Mouse (Mus musculus) G1E (cell line): ENCODE data around the gene Lrrc57.

Experiments
- CTCF ChIP-seq: IDR thresholded peaks from 2 replicates; pipeline ENCODE4 v1.5.1; 2012; ENCODE audit warnings: low read depth, low read length, inconsistent platforms, mixed read lengths
- GATA1 ChIP-seq: IDR thresholded peaks from 2 replicates; pipeline ENCODE4 v1.6.1; 2012; ENCODE audit warnings: borderline replicate concordance, low read length, inconsistent platforms, mixed read lengths
- GATA2 ChIP-seq: IDR thresholded peaks from 2 replicates; pipeline ENCODE4 v1.6.1; 2012; ENCODE audit warnings: low read depth, low read length, inconsistent platforms, borderline replicate concordance
- POLR2AphosphoS5 ChIP-seq: IDR thresholded peaks from 2 replicates; pipeline ENCODE4 v1.6.1; 2012; ENCODE audit warnings: low read depth, low read length, inconsistent platforms; ENCODE audit not compliant: insufficient replicate concordance
- TAL1 ChIP-seq: conservative IDR thresholded peaks from 2 replicates; pipeline ENCODE4 v1.6.1; 2012; ENCODE audit warnings: low read depth, low read length, inconsistent platforms, mixed read lengths

DNA sequence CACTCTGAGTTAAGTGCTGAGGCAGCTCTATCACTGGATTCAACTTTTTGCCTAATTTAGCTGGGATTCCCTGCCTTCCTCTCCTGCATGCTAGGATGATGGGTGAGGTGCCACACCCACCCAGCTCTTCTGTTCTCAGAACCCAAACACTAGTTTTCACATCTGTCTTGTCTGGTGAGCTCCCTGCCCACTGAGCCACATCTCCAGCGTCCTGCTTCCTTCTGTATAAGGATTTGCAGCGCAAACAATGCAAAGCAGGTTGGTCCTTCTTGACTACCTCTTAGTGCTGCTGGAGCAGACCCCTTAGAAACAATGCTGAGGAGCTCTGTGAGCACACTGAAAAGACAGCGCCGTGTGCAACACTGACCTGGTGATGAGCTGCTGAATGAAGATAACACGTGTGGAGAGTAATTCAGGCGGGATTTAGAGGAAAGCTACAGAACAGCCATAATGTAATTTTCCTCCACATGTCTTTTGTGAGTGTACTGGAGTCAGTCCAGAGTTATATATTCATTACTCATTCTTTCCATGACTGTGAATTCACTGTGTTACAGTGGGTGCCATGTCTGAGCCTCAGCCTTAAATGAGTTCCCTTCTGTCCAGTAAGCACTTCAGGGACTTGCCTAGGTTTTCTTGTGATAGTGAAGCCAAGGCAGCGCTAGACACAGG is 43.1 kb upstream of the Lrrc57 start:
- TF ChIP-seq CTCF (no peak), GATA1 (no peak), GATA2 (no peak), TAL1 (no peak), POLR2AphosphoS5 (no peak)
